Mouse (Mus musculus): ENCODE measurements around the gene Morn4. TPM values are rescaled to one million over a fixed set of nuclear protein-coding genes. Genes with fewer than 3 reads are reported as not detected.

The Morn4 gene
- polyA plus RNA-seq, 1 experiment from 2014 or later = 160 TPM

GRCm38 (mm10) chr19:42075992-42076391 lies 10.2 kb downstream of the Morn4 start:
- Histone ChIP-seq H3K4me2 (ENCODE audit: low read length) (no peak overlapping the region), H3K27me3 (ENCODE audit: control insufficient read depth, insufficient read depth, low read depth, low read length) (no peaks in the 10 kb centered on the region), H3K27ac (ENCODE audit: low read length) (no peak overlapping the region), H3K9ac (ENCODE audit: low read depth, low read length) (no peak overlapping the region), H3K4me3 (ENCODE audit: low read depth, low read length) (no peak overlapping the region), H3K36me3 (ENCODE audit: control insufficient read depth, insufficient read depth, low read length) (peaks cover 28% of the 10 kb centered on the region), H3K9me3 (replicated peaks; ENCODE audit: control insufficient read depth, low read length, poor library complexity, severe bottlenecking) (no peaks in the 10 kb centered on the region), H3K4me1 (ENCODE audit: control insufficient read depth, insufficient read depth, low read length) (no peaks in the 10 kb centered on the region)
- ATAC-seq = no peak
- 91% methylated on average over 16 of the region's 16 CpGs for WGBS

- H3K4me2 ChIP-seq (ENCODE audit: low read length) = no peak overlapping the region
- H3K9ac ChIP-seq (ENCODE audit: low read depth, low read length) = no peak overlapping the region
- ATAC-seq = no peak
- H3K36me3 ChIP-seq (ENCODE audit: control insufficient read depth, insufficient read depth, low read length) = peaks cover 28% of the 10 kb centered on the region
- no peaks in the 10 kb centered on the region for H3K4me1 ChIP-seq (ENCODE audit: control insufficient read depth, insufficient read depth, low read length)
- no peak overlapping the region for H3K27ac ChIP-seq (ENCODE audit: low read length)
- H3K4me3 ChIP-seq (ENCODE audit: low read depth, low read length) = no peak overlapping the region
- H3K9me3 ChIP-seq (replicated peaks; ENCODE audit: control insufficient read depth, low read length, poor library complexity, severe bottlenecking) = no peaks in the 10 kb centered on the region
- no peaks in the 10 kb centered on the region for H3K27me3 ChIP-seq (ENCODE audit: control insufficient read depth, insufficient read depth, low read depth, low read length)
- 87% methylated on average over 2 of the region's 2 CpGs for WGBS
These were observed 11.1 kb downstream of the Morn4 start for GRCm38 (mm10) chr19:42075051-42075450.

GRCm38 (mm10) chr19:42072802-42073201 lies 13.4 kb downstream of the Morn4 start:
- WGBS = 81% methylated on average over 7 of the region's 7 CpGs
- no peak for ATAC-seq
- Histone ChIP-seq H3K9ac (ENCODE audit: low read depth, low read length) (no peak overlapping the region), H3K4me2 (ENCODE audit: low read length) (no peak overlapping the region), H3K9me3 (replicated peaks; ENCODE audit: control insufficient read depth, low read length, poor library complexity, severe bottlenecking) (no peaks in the 10 kb centered on the region), H3K36me3 (ENCODE audit: control insufficient read depth, insufficient read depth, low read length) (peaks cover 22% of the 10 kb centered on the region), H3K4me3 (ENCODE audit: low read depth, low read length) (no peak overlapping the region), H3K27ac (ENCODE audit: low read length) (no peak overlapping the region), H3K4me1 (ENCODE audit: control insufficient read depth, insufficient read depth, low read length) (no peaks in the 10 kb centered on the region), H3K27me3 (ENCODE audit: control insufficient read depth, insufficient read depth, low read depth, low read length) (no peaks in the 10 kb centered on the region)

GRCm38 (mm10) chr19:42071886-42072608 lies 14.1 kb downstream of the Morn4 start:
- H3K27me3 ChIP-seq (ENCODE audit: control insufficient read depth, insufficient read depth, low read depth, low read length) = no peaks in the 10 kb centered on the region
- no peaks in the 10 kb centered on the region for H3K4me1 ChIP-seq (ENCODE audit: control insufficient read depth, insufficient read depth, low read length)
- H3K4me2 ChIP-seq (ENCODE audit: low read length) = no peak overlapping the region
- no peak overlapping the region for H3K9ac ChIP-seq (ENCODE audit: low read depth, low read length)
- no peaks in the 10 kb centered on the region for H3K9me3 ChIP-seq (replicated peaks; ENCODE audit: control insufficient read depth, low read length, poor library complexity, severe bottlenecking)
- no peak for ATAC-seq
- peaks cover 17% of the 10 kb centered on the region for H3K36me3 ChIP-seq (ENCODE audit: control insufficient read depth, insufficient read depth, low read length)
- WGBS = 80% methylated on average over 15 of the region's 15 CpGs
- no peak overlapping the region for H3K27ac ChIP-seq (ENCODE audit: low read length)
- H3K4me3 ChIP-seq (ENCODE audit: low read depth, low read length) = no peak overlapping the region

- H3K4me1 ChIP-seq (ENCODE audit: control insufficient read depth, insufficient read depth, low read length) = no peaks in the 10 kb centered on the region
- H3K27ac ChIP-seq (ENCODE audit: low read length) = no peak overlapping the region
- 81% methylated on average over 7 of the region's 7 CpGs for WGBS
- H3K4me2 ChIP-seq (ENCODE audit: low read length) = no peak overlapping the region
- no peak overlapping the region for H3K9ac ChIP-seq (ENCODE audit: low read depth, low read length)
- H3K27me3 ChIP-seq (ENCODE audit: control insufficient read depth, insufficient read depth, low read depth, low read length) = no peaks in the 10 kb centered on the region
- peaks cover 17% of the 10 kb centered on the region for H3K36me3 ChIP-seq (ENCODE audit: control insufficient read depth, insufficient read depth, low read length)
- no peaks in the 10 kb centered on the region for H3K9me3 ChIP-seq (replicated peaks; ENCODE audit: control insufficient read depth, low read length, poor library complexity, severe bottlenecking)
- ATAC-seq = no peak
- H3K4me3 ChIP-seq (ENCODE audit: low read depth, low read length) = no peak overlapping the region
These were observed 14.9 kb downstream of the Morn4 start for GRCm38 (mm10) chr19:42071221-42071620.

GRCm38 (mm10) chr19:42069241-42069525 lies 17.0 kb downstream of the Morn4 start:
- no peaks in the 10 kb centered on the region for H3K36me3 ChIP-seq (ENCODE audit: control insufficient read depth, insufficient read depth, low read length)
- no peak overlapping the region for H3K9ac ChIP-seq (ENCODE audit: low read depth, low read length)
- no peak overlapping the region for H3K4me2 ChIP-seq (ENCODE audit: low read length)
- H3K9me3 ChIP-seq (replicated peaks; ENCODE audit: control insufficient read depth, low read length, poor library complexity, severe bottlenecking) = no peaks in the 10 kb centered on the region
- H3K4me3 ChIP-seq (ENCODE audit: low read depth, low read length) = no peak overlapping the region
- H3K4me1 ChIP-seq (ENCODE audit: control insufficient read depth, insufficient read depth, low read length) = no peaks in the 10 kb centered on the region
- no peaks in the 10 kb centered on the region for H3K27me3 ChIP-seq (ENCODE audit: control insufficient read depth, insufficient read depth, low read depth, low read length)
- H3K27ac ChIP-seq (ENCODE audit: low read length) = no peak overlapping the region
- 55% methylated on average over 6 of the region's 6 CpGs for WGBS
- ATAC-seq = no peak

- whole genome bisulfite sequencing = 86% methylated on average over 11 of the region's 11 CpGs
- Histone ChIP-seq H3K4me1 (ENCODE audit: control insufficient read depth, insufficient read depth, low read length) (no peaks in the 10 kb centered on the region), H3K36me3 (ENCODE audit: control insufficient read depth, insufficient read depth, low read length) (no peaks in the 10 kb centered on the region), H3K9ac (ENCODE audit: low read depth, low read length) (no peak overlapping the region), H3K4me2 (ENCODE audit: low read length) (no peak overlapping the region), H3K9me3 (replicated peaks; ENCODE audit: control insufficient read depth, low read length, poor library complexity, severe bottlenecking) (no peaks in the 10 kb centered on the region), H3K27me3 (ENCODE audit: control insufficient read depth, insufficient read depth, low read depth, low read length) (no peaks in the 10 kb centered on the region), H3K27ac (ENCODE audit: low read length) (no peak overlapping the region), H3K4me3 (ENCODE audit: low read depth, low read length) (no peak overlapping the region)
- ATAC-seq = no peak
These were observed 17.5 kb downstream of the Morn4 start for GRCm38 (mm10) chr19:42068441-42069240.

GRCm38 (mm10) chr19:42061443-42061842 lies 24.7 kb downstream of the Morn4 start:
- no peak overlapping the region for H3K4me3 ChIP-seq (ENCODE audit: low read depth, low read length)
- WGBS = 94% methylated on average over 7 of the region's 7 CpGs
- no peaks in the 10 kb centered on the region for H3K27me3 ChIP-seq (ENCODE audit: control insufficient read depth, insufficient read depth, low read depth, low read length)
- no peaks in the 10 kb centered on the region for H3K4me1 ChIP-seq (ENCODE audit: control insufficient read depth, insufficient read depth, low read length)
- no peak overlapping the region for H3K9ac ChIP-seq (ENCODE audit: low read depth, low read length)
- no peak overlapping the region for H3K27ac ChIP-seq (ENCODE audit: low read length)
- no peaks in the 10 kb centered on the region for H3K9me3 ChIP-seq (replicated peaks; ENCODE audit: control insufficient read depth, low read length, poor library complexity, severe bottlenecking)
- H3K4me2 ChIP-seq (ENCODE audit: low read length) = no peak overlapping the region
- H3K36me3 ChIP-seq (ENCODE audit: control insufficient read depth, insufficient read depth, low read length) = no peaks in the 10 kb centered on the region
- no peak for ATAC-seq

- Histone ChIP-seq H3K36me3 (ENCODE audit: control insufficient read depth, insufficient read depth, low read length) (no peaks in the 10 kb centered on the region), H3K27ac (ENCODE audit: low read length) (no peak overlapping the region), H3K9me3 (replicated peaks; ENCODE audit: control insufficient read depth, low read length, poor library complexity, severe bottlenecking) (no peaks in the 10 kb centered on the region), H3K4me2 (ENCODE audit: low read length) (no peak overlapping the region), H3K9ac (ENCODE audit: low read depth, low read length) (no peak overlapping the region), H3K27me3 (ENCODE audit: control insufficient read depth, insufficient read depth, low read depth, low read length) (no peaks in the 10 kb centered on the region), H3K4me1 (ENCODE audit: control insufficient read depth, insufficient read depth, low read length) (no peaks in the 10 kb centered on the region), H3K4me3 (ENCODE audit: low read depth, low read length) (no peak overlapping the region)
- no peak for ATAC-seq
- 72% methylated on average over 7 of the region's 7 CpGs for WGBS
These were observed 27.7 kb downstream of the Morn4 start for GRCm38 (mm10) chr19:42058426-42058825.
